Mouse (Mus musculus): ENCODE results near the gene Dpp6. TPM values are rescaled to one million over a fixed set of nuclear protein-coding genes. Genes with fewer than 3 reads are reported as not detected.

Dpp6 gene
- total RNA-seq (2021): 100 to 1,000 TPM; 252 to 268 TPM

DNA sequence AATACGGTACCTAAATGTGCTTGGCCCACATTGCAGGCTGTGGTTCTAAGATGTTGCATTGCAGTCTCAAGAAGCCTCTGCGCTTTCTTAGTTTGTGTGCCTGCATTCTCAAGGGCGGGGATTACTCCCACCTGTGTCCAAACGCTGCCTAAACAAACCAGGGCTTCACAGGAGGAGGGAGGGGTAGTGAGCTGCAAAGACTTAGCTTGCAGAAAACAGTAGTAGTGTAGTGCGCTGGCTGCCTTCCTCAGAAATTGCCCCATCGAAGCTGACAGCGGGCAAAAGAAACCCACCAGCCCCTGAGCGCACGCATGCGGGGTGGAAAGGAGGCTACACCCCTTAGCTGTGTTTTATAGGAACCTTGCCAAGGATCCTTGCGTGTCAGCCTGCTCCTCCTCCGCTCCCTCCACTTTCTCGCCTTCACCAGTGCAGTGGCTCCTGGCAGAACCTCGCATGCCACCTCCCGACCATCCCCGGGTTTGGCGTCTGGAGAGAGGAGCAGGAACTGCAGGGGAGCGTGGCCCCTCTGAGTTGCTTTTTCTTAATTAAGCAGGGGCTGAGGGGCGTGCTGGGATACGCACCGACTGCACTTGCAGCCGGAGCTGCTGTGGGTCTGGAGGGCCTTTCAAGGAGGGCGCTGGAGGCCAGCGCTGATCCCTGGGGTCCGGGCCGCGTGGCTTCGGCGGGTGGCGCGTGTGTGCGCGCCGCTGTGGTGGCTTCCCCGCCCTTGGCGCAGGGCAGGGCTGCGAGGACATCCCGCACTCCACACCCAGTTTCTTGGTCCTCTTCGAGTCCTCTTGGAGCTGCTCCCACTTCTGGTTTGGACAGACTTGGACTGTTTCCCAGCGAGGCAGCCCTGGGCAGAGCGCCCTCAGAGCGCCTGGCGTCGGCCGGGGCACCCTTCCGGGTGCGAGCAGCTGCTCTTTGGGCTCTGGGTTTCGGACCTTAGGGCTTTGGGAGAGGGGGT lies at the start of gene Dpp6:
Dpp6 (plus strand) TSS at position 229 of the 967 bp plus-strand sequence.
- peak; percentile 3 to 8 for DNase-seq (ENCODE audit: extremely low spot score in 1 of 2, low spot score in 1 of 2)

DNA sequence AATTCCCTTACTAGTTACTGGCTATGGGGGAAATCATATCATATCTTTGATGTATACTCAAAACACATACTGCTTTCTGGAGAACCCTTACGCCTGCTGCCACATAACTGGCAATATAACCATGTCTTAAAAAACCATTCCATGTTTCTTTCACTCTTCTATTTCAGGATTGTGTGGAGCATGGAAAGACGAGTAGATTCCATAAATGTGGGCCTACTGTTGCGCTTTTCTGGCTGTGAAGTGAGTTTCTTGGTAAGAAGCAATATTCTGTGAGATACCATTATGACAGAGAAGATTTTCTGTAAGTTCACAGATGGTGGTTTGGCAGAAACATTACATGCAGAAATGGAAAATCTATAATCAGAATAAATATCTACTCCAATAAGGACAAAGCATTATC lies 33.0 kb upstream of the Dpp6 start:
- no peak for DNase-seq (ENCODE audit: extremely low spot score in 1 of 2, low spot score in 1 of 2)

DNA sequence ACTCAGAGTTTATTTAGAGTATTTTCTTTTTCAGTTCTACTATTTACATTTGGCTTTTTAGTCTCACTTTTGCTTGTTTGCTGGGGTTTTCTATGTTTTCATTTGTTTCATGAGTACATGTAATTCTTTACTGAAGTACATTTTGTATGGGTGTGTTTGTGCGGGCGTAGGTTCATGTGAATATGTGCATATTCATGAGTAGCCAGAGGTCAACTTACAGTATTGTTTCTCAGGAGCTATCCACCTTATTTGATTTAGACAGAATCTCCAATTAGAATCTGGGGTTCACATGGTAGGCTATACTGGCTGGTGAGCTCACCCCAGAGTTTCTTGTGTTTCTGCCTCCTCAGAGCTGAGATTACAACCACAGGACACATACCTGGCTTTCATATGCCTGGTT lies 21.5 kb upstream of the Dpp6 start:
- no peak for DNase-seq (ENCODE audit: extremely low spot score in 1 of 2, low spot score in 1 of 2)

DNA sequence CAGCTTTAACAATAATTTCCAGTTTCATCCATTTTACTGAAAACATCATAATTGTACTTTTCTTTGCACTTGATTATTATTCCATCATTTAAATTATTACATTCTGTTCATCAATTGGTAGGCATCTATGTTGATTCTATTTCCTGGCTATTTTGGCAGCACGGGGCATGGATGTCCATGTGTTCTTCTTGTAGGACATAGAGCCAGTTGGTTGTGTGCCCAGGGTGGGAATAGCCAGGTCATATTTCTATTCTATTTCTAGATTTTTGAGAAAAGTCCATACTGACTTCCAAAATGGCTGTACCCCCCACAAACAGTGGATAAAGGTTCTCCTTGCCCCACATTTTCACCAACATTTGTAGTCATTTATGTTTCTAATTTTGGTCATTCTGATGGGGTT lies 19.0 kb downstream of the Dpp6 start:
- no peak for DNase-seq (ENCODE audit: extremely low spot score in 1 of 2, low spot score in 1 of 2)

DNA sequence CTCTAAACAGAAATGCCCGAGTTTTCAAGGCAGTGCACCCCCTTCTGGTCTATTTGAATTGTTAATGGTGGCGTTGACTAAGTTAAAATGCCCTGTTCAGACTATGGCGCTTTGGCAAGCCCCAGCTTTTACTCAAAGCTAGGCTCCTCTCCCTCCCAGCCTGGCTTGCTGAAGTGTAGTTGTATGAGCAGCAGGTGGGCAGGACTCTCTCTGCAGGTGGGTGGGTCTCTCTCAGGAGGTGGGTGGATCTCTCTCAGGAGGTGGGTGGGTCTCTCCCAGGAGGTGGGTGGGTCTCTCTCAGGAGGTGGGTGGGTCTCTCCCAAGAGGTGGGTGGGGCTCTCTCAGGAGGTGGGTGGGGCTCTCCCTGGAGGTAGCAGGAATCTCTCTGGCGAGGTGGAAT lies 24.1 kb downstream of the Dpp6 start:
- DNase-seq (ENCODE audit: extremely low spot score in 1 of 2, low spot score in 1 of 2): no peak

DNA sequence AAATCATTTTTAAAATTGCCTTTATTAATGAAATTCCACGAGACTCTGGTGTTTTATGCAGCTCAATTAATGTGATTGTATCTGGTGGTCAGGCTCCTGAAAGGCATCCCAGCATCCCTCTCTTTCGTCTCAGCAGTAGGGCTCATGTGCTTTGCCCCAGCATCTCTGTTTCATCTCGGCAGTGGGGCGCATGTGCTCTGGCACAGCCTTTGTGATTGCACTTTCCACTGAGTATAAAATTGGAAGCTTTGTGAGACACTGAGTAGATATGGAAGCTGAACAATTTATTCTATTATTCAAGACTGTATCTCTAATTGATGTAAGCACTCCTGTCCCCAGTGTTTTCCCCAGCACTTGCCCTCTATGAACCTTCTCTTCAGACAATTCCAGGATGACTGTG lies 37.7 kb downstream of the Dpp6 start:
- DNase-seq (ENCODE audit: extremely low spot score in 1 of 2, low spot score in 1 of 2): no peak

DNA sequence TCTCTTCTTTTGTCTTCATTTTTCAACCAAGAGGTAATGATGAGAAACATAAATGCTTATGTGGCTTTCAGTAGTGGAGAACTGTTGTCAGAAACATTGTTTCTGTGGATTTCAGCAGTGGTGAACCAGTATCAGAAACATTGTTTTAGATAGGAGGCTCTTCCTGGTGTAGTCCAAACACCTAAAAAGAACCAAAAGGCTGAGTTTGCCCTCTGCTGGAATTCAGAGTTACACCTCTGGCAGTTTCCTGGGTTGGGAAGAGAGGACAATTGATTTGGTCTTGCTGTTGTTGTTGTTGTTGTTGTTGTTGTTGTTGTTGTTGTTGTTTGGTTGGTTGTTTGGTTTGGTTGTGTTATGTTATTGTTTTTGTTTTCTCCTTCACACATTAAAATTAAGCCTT lies 58.4 kb downstream of the Dpp6 start:
- no peak for DNase-seq (ENCODE audit: extremely low spot score in 1 of 2, low spot score in 1 of 2)

DNA sequence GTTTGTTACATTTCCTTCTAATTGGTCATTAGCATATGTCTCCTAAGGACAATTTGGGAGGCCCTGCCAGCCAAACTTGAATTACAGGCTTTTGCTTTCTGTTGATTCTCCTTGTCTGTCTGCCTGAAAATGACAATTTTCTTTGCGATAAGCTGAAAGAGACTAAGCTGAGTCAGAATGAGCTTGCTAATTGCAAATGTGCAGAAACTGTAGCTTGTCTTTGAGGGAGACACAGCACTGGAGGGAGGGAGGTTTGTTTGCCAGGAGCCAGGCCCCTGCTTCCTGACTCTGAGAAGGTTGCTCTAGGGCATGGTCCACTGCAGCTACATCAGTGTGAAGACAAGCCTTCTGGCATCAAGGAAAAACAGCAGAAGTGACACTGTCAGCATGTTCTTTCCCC lies 70.5 kb downstream of the Dpp6 start:
- no peak for DNase-seq (ENCODE audit: extremely low spot score in 1 of 2, low spot score in 1 of 2)

DNA sequence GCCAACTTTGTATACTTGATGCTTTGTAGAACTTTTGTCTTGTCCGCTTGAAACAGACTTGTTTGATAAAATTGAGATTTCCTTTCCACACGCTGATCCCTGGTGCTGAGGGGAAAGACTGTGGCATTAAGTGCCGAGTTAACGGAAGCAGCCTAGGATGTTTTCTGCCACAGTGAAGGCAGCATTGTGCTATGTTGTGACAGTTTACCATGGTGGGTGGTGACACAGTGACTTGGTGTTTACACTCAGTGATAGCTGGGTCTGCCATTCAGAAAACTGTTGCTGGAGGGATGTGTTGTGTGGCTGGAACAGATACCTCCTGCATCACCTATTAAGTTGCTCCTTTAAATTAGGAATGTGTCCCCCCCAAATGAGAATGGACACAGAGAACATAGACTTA lies 71.1 kb downstream of the Dpp6 start:
- DNase-seq (ENCODE audit: extremely low spot score in 1 of 2, low spot score in 1 of 2): no peak

DNA sequence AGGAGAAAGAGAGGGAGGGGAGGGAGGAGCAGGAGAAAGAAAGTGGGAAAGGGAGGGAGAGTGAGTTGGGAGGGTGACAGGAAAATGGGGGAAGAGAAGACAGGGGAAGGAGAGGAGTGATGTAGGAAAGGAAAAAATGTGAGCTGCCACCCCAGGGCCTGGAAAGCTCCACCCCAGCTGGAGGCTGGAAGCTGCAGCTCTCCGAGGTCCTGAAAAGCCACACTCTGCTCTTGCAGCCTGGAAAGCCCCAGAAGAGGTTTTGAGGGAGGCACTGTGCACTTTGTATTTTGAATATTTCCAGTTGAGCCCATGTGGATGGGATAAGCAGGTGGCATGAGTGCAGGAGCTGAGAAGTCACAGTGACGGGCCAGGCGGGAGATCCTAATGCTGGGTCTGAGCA lies 77.3 kb downstream of the Dpp6 start:
- DNase-seq (ENCODE audit: extremely low spot score in 1 of 2, low spot score in 1 of 2): no peak

DNA sequence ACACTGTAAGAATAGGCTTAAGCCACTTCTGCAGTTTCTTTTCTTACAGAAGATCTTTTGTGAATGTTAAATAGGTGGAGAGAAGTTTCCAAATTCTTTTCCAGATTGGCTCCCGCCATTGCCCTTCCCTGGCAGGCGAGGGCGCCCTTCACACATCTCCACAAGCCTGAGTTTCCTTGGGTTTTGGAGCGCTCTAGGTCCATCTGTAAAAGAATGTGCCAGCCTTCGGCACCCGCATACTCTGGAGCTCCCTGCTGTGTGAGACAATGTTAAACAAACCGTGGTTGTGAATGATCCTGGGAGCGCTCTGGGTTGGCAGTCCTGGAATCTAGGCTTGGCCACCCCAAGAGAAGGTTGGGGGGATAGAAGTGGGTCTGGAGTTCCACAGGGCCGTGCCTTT lies 86.8 kb downstream of the Dpp6 start:
- DNase-seq (ENCODE audit: extremely low spot score in 1 of 2, low spot score in 1 of 2): peak; percentile 28 to 40

DNA sequence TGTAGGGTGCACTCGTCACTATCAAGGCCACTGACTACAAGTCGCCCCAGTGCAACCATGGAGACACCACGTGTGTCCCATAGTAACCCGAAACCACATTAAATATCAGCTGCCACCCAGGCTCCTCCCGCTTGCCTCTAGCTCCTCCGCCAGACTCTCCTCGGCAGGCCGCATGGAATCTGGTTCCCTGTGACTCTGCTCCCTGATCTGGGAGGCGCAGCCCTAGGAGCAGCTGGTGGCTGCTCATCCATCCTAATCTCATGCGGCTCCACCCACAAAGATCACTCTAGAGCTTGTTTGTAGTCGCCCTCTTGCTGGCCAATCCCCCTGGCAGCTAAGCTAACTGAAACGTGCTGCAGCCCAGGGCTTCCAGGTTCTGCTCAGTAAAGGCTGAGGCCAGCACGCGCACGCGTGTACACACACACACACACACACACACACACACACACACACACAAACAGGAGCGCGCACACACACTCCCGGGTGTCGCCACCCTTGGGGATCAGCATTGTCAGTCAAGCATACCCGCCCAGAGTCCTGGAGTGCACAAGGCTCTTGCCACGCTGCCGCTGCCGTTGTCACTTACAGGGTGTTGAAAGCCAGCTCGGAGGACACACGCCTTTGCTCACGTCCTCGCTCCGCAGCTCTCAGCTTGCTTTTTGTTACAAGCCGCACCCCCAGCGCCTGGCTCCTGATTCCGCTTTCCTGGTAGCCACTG lies 87.5 kb downstream of the Dpp6 start:
- DNase-seq (ENCODE audit: extremely low spot score in 1 of 2, low spot score in 1 of 2): peak; percentile 44 to 50

DNA sequence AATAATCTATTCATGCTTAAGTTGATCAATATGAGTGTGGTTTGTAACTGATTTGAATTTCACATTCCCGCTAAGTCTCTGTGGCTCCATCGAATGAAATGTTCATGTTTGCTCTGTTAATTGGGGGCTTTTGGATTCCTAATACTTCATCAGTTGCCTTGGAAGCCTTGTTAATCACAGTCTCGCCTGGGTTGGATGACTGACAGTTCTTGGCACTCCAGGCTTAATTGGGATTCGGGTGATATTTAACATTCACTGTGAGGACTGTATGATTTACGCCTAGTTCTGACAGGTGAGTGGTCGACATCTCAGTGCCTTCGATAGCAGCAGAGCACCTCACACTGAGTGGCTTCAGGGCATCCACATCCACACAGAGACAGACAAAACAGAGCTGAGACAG lies 90.1 kb downstream of the Dpp6 start:
- DNase-seq (ENCODE audit: extremely low spot score in 1 of 2, low spot score in 1 of 2): no peak

DNA sequence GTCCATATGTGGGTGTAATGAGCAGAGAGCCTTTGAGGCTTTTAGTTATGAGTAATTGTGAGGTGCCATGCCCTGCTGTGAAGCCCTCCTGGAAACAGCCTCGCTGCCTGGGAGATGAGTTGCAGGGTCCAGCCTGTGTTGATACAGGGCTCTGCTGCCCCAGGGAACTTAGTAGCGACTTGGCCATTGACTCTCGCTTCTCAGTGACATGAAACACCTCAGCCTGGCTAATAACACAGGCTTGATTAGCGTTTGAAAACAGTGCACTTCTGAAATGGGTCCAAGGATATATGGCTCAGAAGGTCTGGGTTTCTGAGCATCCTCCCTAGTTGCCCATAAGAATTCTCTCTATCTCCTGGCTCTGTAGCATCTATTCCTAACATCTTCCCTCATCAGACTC lies 91.6 kb downstream of the Dpp6 start:
- no peak for DNase-seq (ENCODE audit: extremely low spot score in 1 of 2, low spot score in 1 of 2)

DNA sequence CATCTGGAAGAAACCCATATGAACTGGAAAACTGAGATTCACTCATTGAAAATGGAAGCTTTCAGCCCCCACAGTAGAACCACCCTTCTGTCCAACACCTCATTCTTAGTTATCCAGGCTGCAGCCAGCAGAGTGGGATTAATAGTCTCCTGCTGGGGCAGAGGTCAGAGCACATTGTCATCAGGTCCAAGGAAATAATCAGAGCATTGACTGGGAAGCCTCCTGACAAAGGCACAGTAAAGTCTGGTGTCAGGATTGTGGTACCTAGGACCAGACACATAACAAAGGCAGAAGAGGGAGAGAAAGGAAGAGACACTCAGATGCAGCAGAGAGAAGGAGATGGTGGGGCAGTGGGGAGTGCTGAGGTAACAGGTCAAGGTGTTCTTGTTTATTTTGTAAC lies 93.3 kb downstream of the Dpp6 start:
- no peak for DNase-seq (ENCODE audit: extremely low spot score in 1 of 2, low spot score in 1 of 2)

DNA sequence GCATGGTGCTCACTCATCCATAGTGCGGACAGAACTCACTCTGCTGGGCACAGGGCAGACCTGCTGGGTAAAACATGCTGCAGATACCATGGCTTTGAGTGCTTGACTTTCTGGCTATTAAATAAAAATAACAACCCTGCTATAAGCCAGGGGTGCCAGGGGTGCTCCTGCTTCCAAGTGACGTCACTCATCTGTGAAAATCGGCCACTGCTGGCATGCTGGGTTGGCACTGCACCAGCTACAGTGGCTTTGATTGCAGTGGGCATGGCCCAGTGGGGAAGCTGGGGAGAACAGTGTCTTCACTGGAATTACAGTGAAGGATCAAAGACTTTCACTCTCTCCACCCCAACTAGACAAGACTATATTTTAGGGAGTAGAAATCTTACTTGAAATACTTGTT lies 95.0 kb downstream of the Dpp6 start:
- DNase-seq (ENCODE audit: extremely low spot score in 1 of 2, low spot score in 1 of 2): no peak

DNA sequence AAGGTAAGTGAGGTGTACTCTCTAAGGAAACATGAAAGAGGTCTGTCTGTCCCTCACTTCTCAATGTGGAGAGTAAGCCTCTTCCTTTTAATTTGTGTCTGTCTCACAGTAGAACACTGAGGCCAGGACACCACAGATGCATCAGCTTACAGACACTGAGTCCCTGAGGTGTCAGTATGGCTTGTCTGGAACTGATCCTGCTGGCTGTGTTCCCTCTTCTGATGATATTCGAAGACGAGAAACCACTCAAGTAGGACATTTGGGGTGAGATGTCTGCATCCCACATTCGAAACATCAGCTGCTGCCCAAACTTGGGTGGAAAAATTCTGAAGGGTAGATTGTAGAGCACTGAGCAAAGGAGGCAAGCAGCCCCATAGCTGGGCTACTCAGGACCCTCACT lies 101.8 kb downstream of the Dpp6 start:
- no peak for DNase-seq (ENCODE audit: extremely low spot score in 1 of 2, low spot score in 1 of 2)

DNA sequence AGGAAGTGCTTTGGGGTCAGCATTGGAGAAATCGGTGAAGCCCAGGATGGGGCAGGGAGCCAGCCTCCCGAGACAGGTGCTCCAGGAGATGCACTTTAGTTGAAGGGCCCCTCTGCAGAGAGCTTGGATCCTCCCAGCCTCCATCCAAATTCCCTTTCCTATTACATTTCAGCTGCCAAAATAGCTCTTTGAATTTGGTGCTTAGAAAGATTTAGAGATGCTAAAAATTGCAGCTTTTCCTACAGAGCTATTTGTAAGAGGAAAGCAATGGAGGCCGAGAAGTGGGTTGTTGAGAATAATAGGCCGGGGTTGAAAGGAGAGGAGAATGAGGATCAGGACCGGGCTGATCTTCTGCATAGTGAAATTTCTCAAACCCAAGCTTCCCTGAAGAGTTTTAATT lies 107.5 kb downstream of the Dpp6 start:
- no peak for DNase-seq (ENCODE audit: extremely low spot score in 1 of 2, low spot score in 1 of 2)

DNA sequence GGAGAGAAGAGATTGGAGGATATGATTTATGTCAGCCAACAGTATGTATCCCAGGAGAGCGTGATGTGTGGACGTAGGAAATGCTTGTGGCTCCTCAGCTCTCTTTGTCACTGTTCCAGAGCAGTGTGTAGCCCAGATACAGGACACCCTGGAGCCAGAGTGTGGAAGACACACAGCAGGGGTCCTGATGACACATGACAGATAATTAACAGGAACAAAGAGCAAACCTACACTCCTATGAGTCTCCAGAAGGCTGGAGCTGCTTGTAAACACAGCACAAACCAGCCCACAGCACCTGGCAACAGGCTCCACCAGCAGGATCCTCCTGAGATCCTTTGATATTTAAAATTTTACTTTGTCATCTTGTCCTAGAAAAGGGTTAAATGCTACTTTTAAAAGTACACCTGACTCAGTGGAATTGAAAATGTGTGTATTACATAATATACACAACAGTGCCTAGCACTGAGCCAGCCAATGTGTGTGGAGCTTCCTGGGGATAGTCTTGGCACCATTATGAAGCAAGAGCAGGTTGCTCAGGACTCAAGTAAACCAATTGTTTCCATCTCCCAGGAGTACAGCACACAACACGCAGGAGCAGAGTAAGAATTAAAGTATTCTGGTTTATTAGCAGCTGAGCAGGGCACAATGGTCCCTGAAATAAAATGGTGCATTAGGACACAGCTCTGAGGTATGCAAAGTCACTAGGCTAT lies 115.6 kb downstream of the Dpp6 start:
- no peak for DNase-seq (ENCODE audit: extremely low spot score in 1 of 2, low spot score in 1 of 2)

DNA sequence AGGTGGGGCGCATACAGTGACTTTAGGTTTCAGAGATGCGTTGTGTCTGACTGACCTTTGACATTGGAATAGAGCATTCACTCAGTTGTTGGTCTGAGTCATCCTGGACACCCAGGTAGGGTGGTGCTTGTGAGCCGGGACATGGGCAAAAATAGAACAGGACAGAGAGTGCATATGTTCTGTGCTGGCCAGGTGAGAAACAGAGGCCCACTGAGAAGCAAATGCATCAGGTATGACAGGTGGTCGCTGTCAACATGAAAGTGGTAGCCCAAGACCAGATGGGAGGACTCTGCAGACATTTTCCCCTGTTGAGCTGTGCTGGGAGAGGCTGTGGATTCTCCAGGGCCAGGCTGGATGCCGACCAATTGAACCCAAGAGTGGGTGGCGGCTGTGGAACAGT lies 117.9 kb downstream of the Dpp6 start:
- DNase-seq (ENCODE audit: extremely low spot score in 1 of 2, low spot score in 1 of 2): no peak

DNA sequence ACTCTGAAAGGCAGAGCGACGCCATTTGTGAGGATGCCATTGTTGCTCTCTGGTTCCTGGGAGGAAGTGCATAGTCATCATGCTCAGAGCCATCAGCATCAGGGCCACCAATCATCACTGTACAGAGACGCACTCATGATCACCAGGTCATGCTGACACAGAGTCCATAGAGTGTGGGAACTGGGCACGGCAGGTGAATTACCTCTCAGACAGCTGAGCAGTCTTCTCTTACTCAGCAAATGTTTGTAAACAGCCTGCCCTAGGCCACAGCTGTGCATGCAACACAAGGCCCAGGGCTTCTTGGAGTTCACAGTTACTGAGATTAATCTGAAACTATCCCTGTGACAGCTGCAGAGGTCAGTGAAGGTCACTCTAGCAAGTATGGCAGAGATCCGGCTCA lies 124.5 kb downstream of the Dpp6 start:
- no peak for DNase-seq (ENCODE audit: extremely low spot score in 1 of 2, low spot score in 1 of 2)
